Mouse (Mus musculus) G1E (cell line): Measurements from ENCODE around the gene Cab39l. TPM values are rescaled to one million over a fixed set of nuclear protein-coding genes. Genes with fewer than 3 reads are reported as not detected.

Experiments used
- ATAC-seq: 2 replicates; pipeline ENCODE4 v1.8.0; 2016; ENCODE audit warnings: mild to moderate bottlenecking; ENCODE audit not compliant: insufficient number of reproducible peaks, poor library complexity, low FRiP score, severe bottlenecking; ENCODE audit errors: extremely low read depth
- DNase-seq: peaks from one replicate; pipeline ENCODE4 v3.0.0; 2012; ENCODE audit warnings: low spot score
- H3K27me3 ChIP-seq: 2 replicates; pipeline ENCODE4 v1.6.1; 2012; ENCODE audit warnings: mild to moderate bottlenecking, low read length, inconsistent platforms; ENCODE audit not compliant: insufficient read depth
- H3K36me3 ChIP-seq: replicated peaks from 2 replicates; pipeline ENCODE3; 2012; ENCODE audit warnings: mild to moderate bottlenecking, inconsistent platforms
- H3K4me1 ChIP-seq: 2 replicates; pipeline ENCODE4 v1.6.1; 2012; ENCODE audit warnings: low read depth, low read length, inconsistent platforms, mixed read lengths; ENCODE audit not compliant: insufficient read depth
- H3K4me3 ChIP-seq: 2 replicates; pipeline ENCODE4 v1.5.1; 2012; ENCODE audit warnings: low read depth, mild to moderate bottlenecking, inconsistent platforms, low read length, moderate library complexity, mixed read lengths
- H3K9me3 ChIP-seq: replicated peaks from 2 replicates; pipeline ENCODE4 v1.6.1; 2012; ENCODE audit warnings: inconsistent platforms
- CTCF ChIP-seq: IDR thresholded peaks from 2 replicates; pipeline ENCODE4 v1.5.1; 2012; ENCODE audit warnings: low read depth, low read length, inconsistent platforms, mixed read lengths
- GATA1 ChIP-seq: IDR thresholded peaks from 2 replicates; pipeline ENCODE4 v1.6.1; 2012; ENCODE audit warnings: borderline replicate concordance, low read length, inconsistent platforms, mixed read lengths
- GATA2 ChIP-seq: IDR thresholded peaks from 2 replicates; pipeline ENCODE4 v1.6.1; 2012; ENCODE audit warnings: low read depth, low read length, inconsistent platforms, borderline replicate concordance
- POLR2AphosphoS5 ChIP-seq: IDR thresholded peaks from 2 replicates; pipeline ENCODE4 v1.6.1; 2012; ENCODE audit warnings: low read depth, low read length, inconsistent platforms; ENCODE audit not compliant: insufficient replicate concordance
- TAL1 ChIP-seq: conservative IDR thresholded peaks from 2 replicates; pipeline ENCODE4 v1.6.1; 2012; ENCODE audit warnings: low read depth, low read length, inconsistent platforms, mixed read lengths
- polyA plus RNA-seq: library from polyadenylated mRNA; stranded (reverse); fragments of >175 nt; gene quantifications from 2 replicates; pipeline ENCODE4 v1.2.3, GENCODE M21; 2012
- total RNA-seq, 2 experiments: library from RNA; stranded (forward) in 1 of 2; stranded (reverse) in 1 of 2; fragments of 200-1000 nt in 1 of 2; fragments of >200 nt in 1 of 2; fragmentation: Nextera tagmentation in 1 of 2; gene quantifications; 2 replicates each; pipeline ENCODE4 v1.2.3; 2014 to 2017

Cab39l gene
- total and polyA plus RNA-seq, 3 experiments, result 2.2 to 100 (median 52.0) TPM

DNA sequence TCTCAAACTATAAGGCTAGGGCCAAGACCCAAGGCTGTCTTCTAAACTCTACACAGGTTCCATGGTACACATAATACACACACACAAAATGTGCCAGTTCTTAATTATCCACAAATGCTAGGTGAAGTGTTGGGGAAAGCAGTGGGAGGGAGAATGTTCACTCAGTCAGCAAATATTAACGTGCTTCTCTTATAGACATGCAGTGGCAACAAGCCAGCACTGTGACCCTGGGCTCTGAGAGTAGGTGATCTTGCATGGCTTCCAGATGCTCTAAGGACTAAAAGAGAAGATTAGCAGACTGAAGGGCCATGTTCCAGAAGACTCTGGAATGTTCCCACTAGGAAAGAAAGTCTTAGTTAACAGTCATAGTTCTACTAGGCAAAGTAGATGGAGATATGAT, 90.0 kb downstream of the Cab39l start:
- Histone ChIP-seq H3K27me3 (no peaks in the 10 kb centered on the region), H3K9me3 (no peaks in the 10 kb centered on the region), H3K36me3 (peaks cover 63% of the 10 kb centered on the region), H3K4me3 (no peak overlapping the region), H3K4me1 (no peaks in the 10 kb centered on the region)
- TF ChIP-seq TAL1, result no peak
- TF ChIP-seq GATA2, result no peak
- TF ChIP-seq POLR2AphosphoS5, result no peak
- TF ChIP-seq CTCF, result no peak
- no peak for TF ChIP-seq GATA1
- ATAC-seq (no peak), DNase-seq (no peak)

- no peak for DNase-seq
Observed at GRCm38 (mm10) chr14:59532986-59533385, 92.2 kb downstream of the Cab39l start.

DNA sequence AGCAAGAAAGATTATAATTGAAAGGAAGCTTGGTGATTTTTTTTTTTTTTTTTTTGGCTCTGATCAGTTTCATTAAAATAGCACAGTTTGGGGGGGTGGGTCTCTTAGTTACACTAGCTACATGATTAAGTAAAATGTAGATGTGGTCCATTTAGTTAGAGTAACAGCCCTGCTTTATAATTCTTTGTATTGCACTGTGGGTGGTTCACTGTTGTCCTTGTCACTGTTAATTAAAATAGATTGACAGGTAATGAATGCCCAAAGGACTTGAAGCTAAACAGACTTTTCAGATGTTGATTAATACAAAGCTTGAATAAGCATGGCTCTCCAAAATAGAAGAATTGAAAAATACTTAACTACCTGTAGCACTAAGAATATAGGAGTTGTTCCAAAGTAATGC, 93.1 kb downstream of the Cab39l start:
- Histone ChIP-seq H3K36me3 (peaks cover 62% of the 10 kb centered on the region), H3K4me3 (no peak overlapping the region), H3K4me1 (no peaks in the 10 kb centered on the region), H3K9me3 (no peaks in the 10 kb centered on the region), H3K27me3 (no peaks in the 10 kb centered on the region)
- TF ChIP-seq POLR2AphosphoS5 (no peak), GATA1 (no peak), GATA2 (no peak)
- ATAC-seq (no peak), DNase-seq (no peak)

More at GRCm38 (mm10) chr14:59532986-59533385, 92.2 kb downstream of the Cab39l start:
- Histone ChIP-seq H3K9me3 (no peaks in the 10 kb centered on the region), H3K27me3 (no peaks in the 10 kb centered on the region), H3K36me3 (peaks cover 61% of the 10 kb centered on the region), H3K4me3 (no peak overlapping the region), H3K4me1 (no peaks in the 10 kb centered on the region)
- TF ChIP-seq GATA1 (no peak), CTCF (no peak), TAL1 (no peak), GATA2 (no peak), POLR2AphosphoS5 (no peak)
- no peak for ATAC-seq

DNA sequence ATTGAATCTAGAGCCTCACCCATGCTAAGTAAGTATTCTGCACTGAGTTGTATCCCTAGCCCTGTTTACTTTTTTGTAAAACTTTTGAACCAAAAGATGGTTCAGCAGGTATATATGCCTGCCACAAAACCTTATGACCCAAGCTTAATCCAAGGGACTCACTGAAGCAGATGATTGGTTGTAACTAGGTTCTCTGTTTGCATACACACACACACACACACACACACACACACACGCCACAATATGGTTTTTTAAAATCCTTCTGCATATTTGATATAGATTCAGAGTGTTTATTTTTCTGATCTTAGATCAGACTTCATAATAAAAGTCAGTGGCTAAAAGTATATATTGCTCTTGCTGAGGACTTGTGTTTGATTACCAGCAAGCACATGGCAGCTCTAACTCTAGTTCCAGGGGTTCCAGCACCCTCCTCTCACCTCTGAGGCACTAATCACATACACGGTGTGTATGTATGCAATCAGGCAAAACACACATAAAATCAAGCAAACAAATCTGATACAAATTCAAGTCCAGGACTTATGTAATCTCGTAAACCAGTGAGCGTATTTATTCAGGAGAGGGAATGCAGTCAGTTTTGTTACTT, 97.2 kb downstream of the Cab39l start:
- TF ChIP-seq GATA2 (no peak), GATA1 (no peak), POLR2AphosphoS5 (no peak), CTCF (no peak), TAL1 (no peak)
- ATAC-seq, result no peak
- no peaks in the 10 kb centered on the region for H3K9me3 ChIP-seq
- DNase-seq, result no peak
- H3K36me3 ChIP-seq, result peaks cover 66% of the 10 kb centered on the region
- H3K27me3 ChIP-seq, result no peaks in the 10 kb centered on the region
- H3K4me3 ChIP-seq, result no peak overlapping the region
- no peaks in the 10 kb centered on the region for H3K4me1 ChIP-seq

- DNase-seq (no peak), ATAC-seq (no peak)
- Histone ChIP-seq H3K4me3 (no peak overlapping the region), H3K9me3 (no peaks in the 10 kb centered on the region), H3K36me3 (peaks cover 76% of the 10 kb centered on the region), H3K27me3 (no peaks in the 10 kb centered on the region), H3K4me1 (no peaks in the 10 kb centered on the region)
- TF ChIP-seq GATA2, result no peak
- no peak for TF ChIP-seq POLR2AphosphoS5
- no peak for TF ChIP-seq TAL1
- no peak for TF ChIP-seq CTCF
- TF ChIP-seq GATA1, result no peak
Observed at GRCm38 (mm10) chr14:59540230-59540629, 99.5 kb downstream of the Cab39l start.

DNA sequence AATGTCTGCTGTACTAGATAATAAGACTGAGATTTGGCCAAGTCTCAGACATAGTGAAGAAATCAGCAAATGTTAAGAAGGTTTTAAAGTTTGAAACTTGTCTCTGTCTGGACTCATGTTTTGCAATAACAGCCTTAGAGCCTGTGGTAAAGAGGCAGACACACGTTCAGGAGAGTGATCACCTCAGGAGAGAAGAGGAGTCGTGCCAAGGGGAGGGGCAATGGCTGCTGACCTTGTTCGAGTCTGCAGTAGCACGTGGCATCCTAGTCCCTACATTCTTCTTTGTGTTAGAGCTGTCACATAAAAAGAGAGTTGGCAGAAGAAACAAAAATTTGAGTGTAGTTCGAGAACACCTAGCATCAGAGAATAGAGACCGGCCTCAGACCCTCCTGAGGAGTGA, 100.0 kb downstream of the Cab39l start:
- no peak for TF ChIP-seq GATA1
- TF ChIP-seq TAL1, result no peak
- no peak for TF ChIP-seq CTCF
- TF ChIP-seq POLR2AphosphoS5, result no peak
- no peak for TF ChIP-seq GATA2
- Histone ChIP-seq H3K4me3 (no peak overlapping the region), H3K36me3 (peaks cover 77% of the 10 kb centered on the region), H3K4me1 (no peaks in the 10 kb centered on the region), H3K9me3 (no peaks in the 10 kb centered on the region), H3K27me3 (no peaks in the 10 kb centered on the region)
- ATAC-seq (no peak), DNase-seq (no peak)
